Mouse (Mus musculus) hindbrain, postnatal 0 days (tissue): Measurements from ENCODE around the gene Pom121. TPM values are rescaled to one million over a fixed set of nuclear protein-coding genes. Genes with fewer than 3 reads are reported as not detected.

Experiments used
- ATAC-seq: fragments of 200-750 bp; cut with Nextera tagmentation; 2 replicates; pipeline ENCODE4 v1.8.0; 2017; ENCODE audit warnings: mild to moderate bottlenecking, moderate TSS enrichment, moderate library complexity
- DNase-seq: peaks from one replicate; pipeline ENCODE4 v3.0.0-alpha.2; 2015; ENCODE audit warnings: low spot score
- H3K27ac ChIP-seq: fragments of 300-500 bp; sonication (generic); 2 replicates; pipeline ENCODE4 v1.5.1; 2014; ENCODE audit warnings: mild to moderate bottlenecking
- H3K27me3 ChIP-seq: fragments of 300-500 bp; sonication (generic); 2 replicates; pipeline ENCODE4 v1.6.1; 2014; ENCODE audit warnings: low read length, mixed read lengths; ENCODE audit not compliant: insufficient read depth
- H3K36me3 ChIP-seq: fragments of 300-500 bp; sonication (generic); 2 replicates; pipeline ENCODE4 v1.6.1; 2014; ENCODE audit warnings: low read length, mixed read lengths; ENCODE audit not compliant: insufficient read depth
- H3K4me1 ChIP-seq: fragments of 300-500 bp; sonication (generic); 2 replicates; pipeline ENCODE4 v1.6.1; 2014; ENCODE audit warnings: antibody characterized with exemption, low read length, mixed read lengths; ENCODE audit not compliant: insufficient read depth
- H3K4me2 ChIP-seq: fragments of 300-500 bp; sonication (generic); 2 replicates; pipeline ENCODE4 v1.6.1; 2014; ENCODE audit warnings: low read depth, mild to moderate bottlenecking, low read length, moderate library complexity, mixed read lengths
- H3K4me3 ChIP-seq: fragments of 300-500 bp; sonication (generic); 2 replicates; pipeline ENCODE4 v1.5.1; 2014; ENCODE audit warnings: low read length
- H3K9ac ChIP-seq: fragments of 300-500 bp; sonication (generic); replicated peaks from 2 replicates; pipeline ENCODE4 v1.6.1; 2014; ENCODE audit warnings: mild to moderate bottlenecking, low read length, moderate library complexity, mixed read lengths
- H3K9me3 ChIP-seq: fragments of 300-500 bp; sonication (generic); 2 replicates; pipeline ENCODE4 v1.6.1; 2016; ENCODE audit warnings: low read length, mixed read lengths
- CTCF ChIP-seq: IDR thresholded peaks from 2 replicates; pipeline ENCODE4 v1.5.1; 2016; ENCODE audit warnings: antibody characterized with exemption, control low read depth, low read depth
- WGBS: fragments of 180-500 bp; shearing (Covaris S2); extraction: QIAGEN DNeasy Blood & Tissue Kit; methylation state at CpG from one replicate; pipeline ENCODE4 v1.1.7; 2014; 5-methylcytosine and 5-hydroxymethylcytosine counted together
- polyA plus RNA-seq: library from polyadenylated mRNA; unstranded; fragments of >200 nt; fragmentation: Nextera tagmentation; extraction: Ambion mirVana; gene quantifications from 2 replicates; pipeline ENCODE4 v1.2.1, GENCODE M21; 2015
- total RNA-seq: library from RNA; depleted of rRNA; stranded (reverse); fragments of >200 nt; gene quantifications from 2 replicates; pipeline ENCODE4 v1.2.3, GENCODE M21; 2014

The Pom121 gene
- total and polyA plus RNA-seq, 2 experiments from 2014 or later: 7.5 to 11.2 TPM

- no peak for ATAC-seq
- WGBS: 81% methylated on average over 2 of the region's 2 CpGs
- Histone ChIP-seq H3K27ac (no peak overlapping the region), H3K4me3 (no peak overlapping the region), H3K36me3 (no peaks in the 10 kb centered on the region), H3K27me3 (no peaks in the 10 kb centered on the region), H3K9ac (no peak overlapping the region), H3K4me1 (no peaks in the 10 kb centered on the region), H3K9me3 (no peaks in the 10 kb centered on the region), H3K4me2 (no peak overlapping the region)
- TF ChIP-seq CTCF: no peak
- DNase-seq: no peak
Observed at GRCm38 (mm10) chr5:135357556-135357955, 36.8 kb downstream of the Pom121 start.

DNA sequence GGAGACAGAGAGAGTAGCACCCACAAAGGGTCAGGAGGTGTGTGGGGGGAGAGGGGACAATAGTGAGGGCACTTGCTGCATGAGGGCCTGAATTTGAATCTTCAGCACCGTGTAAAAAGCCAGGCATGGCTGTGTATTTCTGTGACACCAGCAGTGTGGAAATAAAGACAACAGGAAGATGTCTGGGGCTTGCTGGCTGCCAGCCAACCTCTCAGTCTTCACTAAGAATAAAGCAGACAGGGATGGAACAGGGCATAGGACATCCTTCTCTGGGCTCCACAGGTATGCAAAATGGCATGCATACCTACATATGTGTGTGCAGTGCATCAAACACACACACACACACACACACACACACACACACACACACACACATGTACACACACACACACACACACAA lies 38.3 kb downstream of the Pom121 start:
- no peak overlapping the region for H3K4me2 ChIP-seq
- no peaks in the 10 kb centered on the region for H3K9me3 ChIP-seq
- H3K27ac ChIP-seq: no peak overlapping the region
- no peak for DNase-seq
- no peaks in the 10 kb centered on the region for H3K27me3 ChIP-seq
- no peak overlapping the region for H3K4me3 ChIP-seq
- H3K9ac ChIP-seq: no peak overlapping the region
- no peaks in the 10 kb centered on the region for H3K4me1 ChIP-seq
- no peak for TF ChIP-seq CTCF
- no peaks in the 10 kb centered on the region for H3K36me3 ChIP-seq
- ATAC-seq: no peak
- WGBS: 40% methylated on average over 1 of the region's 1 CpGs

- Histone ChIP-seq H3K9ac (no peak overlapping the region), H3K27me3 (no peaks in the 10 kb centered on the region), H3K9me3 (no peaks in the 10 kb centered on the region), H3K4me2 (no peak overlapping the region), H3K4me1 (no peaks in the 10 kb centered on the region), H3K36me3 (no peaks in the 10 kb centered on the region), H3K4me3 (no peak overlapping the region), H3K27ac (no peak overlapping the region)
- no peak for DNase-seq
- no peak for ATAC-seq
- peak; percentile 51 for TF ChIP-seq CTCF
- 17% methylated on average over 20 of the region's 20 CpGs for WGBS
Observed at GRCm38 (mm10) chr5:135353564-135353963, 40.8 kb downstream of the Pom121 start.

DNA sequence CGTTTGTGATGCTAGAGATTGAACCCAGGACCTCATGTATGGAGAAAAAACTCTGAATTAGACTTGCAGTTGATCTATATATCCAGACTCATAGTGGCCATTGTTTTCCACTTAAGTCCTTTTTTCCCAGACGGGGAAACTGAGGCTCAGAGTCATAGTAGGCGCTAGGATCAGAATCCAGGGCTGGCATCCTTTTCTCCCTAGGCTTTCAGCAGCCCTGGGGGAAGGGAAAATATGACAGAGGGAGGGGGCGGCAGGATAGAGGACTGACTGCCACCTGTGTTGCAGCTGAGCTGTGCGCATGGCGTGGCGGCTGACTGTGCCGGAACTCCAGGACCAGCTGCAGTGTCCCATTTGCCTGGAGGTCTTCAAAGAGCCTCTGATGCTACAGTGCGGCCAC lies 41.4 kb downstream of the Pom121 start, which contains the start of gene Trim50:
TSS of gene Trim50 (plus strand) at position 301 of the 400 bp plus-strand sequence.
- DNase-seq (no peak), ATAC-seq (no peak)
- Histone ChIP-seq H3K27me3 (no peaks in the 10 kb centered on the region), H3K9ac (no peak within 1 kb of the TSS), H3K4me1 (no peaks in the 10 kb centered on the region), H3K27ac (no peak within 1 kb of the TSS), H3K36me3 (no peaks in the 10 kb centered on the region), H3K9me3 (no peaks in the 10 kb centered on the region), H3K4me2 (no peak within 1 kb of the TSS), H3K4me3 (no peak within 1 kb of the TSS)
- 62% methylated on average over 9 of the region's 9 CpGs for WGBS
- TF ChIP-seq CTCF: no peak

DNA sequence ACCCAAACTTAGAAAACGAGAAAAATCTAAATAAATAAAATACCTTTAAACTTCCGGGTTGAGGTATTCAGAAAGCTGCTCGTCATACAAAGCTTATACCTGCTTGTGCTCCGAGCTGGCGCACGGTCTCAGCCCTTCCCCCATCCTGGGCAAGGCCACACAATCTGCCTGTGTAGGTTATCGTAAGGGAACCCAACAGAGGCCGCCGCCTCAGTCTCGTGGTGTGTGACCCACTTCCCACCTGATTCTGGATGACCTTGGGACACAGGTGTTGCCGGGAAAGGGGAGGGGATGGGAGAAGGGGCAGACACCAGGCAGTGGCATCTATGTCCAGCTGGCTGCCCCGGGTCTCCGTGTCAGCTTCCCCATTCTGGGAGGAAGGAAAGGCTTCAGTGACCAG lies 42.7 kb downstream of the Pom121 start:
- Histone ChIP-seq H3K27ac (no peak overlapping the region), H3K36me3 (no peaks in the 10 kb centered on the region), H3K4me3 (no peak overlapping the region), H3K9me3 (no peaks in the 10 kb centered on the region), H3K4me2 (no peak overlapping the region), H3K4me1 (no peaks in the 10 kb centered on the region), H3K9ac (no peak overlapping the region), H3K27me3 (no peaks in the 10 kb centered on the region)
- DNase-seq: no peak
- no peak for TF ChIP-seq CTCF
- no peak for ATAC-seq
- WGBS: 86% methylated on average over 13 of the region's 13 CpGs

DNA sequence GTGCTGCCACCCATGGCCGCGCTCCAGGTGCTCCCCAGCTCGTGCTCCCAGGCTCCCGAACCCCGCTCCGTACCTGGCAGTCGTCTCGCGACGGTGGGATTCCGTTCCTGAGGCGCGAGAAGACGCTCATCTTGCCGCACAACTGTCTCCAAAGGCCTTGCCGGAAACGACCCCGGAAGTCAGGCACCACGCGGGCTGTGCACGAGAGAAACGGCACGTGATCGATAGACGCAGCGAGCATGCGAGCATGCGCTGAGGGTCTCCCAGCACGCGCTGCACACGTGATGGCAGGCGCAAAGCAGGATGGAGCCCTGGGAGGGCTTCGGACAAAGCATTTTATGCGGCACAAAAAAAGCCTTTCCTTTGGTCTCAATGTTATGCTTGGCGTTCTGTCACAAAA lies 44.5 kb downstream of the Pom121 start, which contains the start of gene Fkbp6:
TSS of gene Fkbp6 (minus strand) at position 183 of the 400 bp plus-strand sequence.
- Histone ChIP-seq H3K9ac (no peak within 1 kb of the TSS), H3K27me3 (no peaks in the 10 kb centered on the region), H3K27ac (no peak within 1 kb of the TSS), H3K4me3 (no peak within 1 kb of the TSS), H3K9me3 (no peaks in the 10 kb centered on the region), H3K4me2 (no peak within 1 kb of the TSS), H3K36me3 (no peaks in the 10 kb centered on the region), H3K4me1 (no peaks in the 10 kb centered on the region)
- no peak for TF ChIP-seq CTCF
- DNase-seq (no peak), ATAC-seq (no peak)
- 89% methylated on average over 35 of the region's 35 CpGs for WGBS

GRCm38 (mm10) chr5:135347511-135348011 lies 46.8 kb downstream of the Pom121 start:
- Histone ChIP-seq H3K9me3 (no peaks in the 10 kb centered on the region), H3K27ac (no peak overlapping the region), H3K4me3 (no peak overlapping the region), H3K9ac (no peak overlapping the region), H3K27me3 (no peaks in the 10 kb centered on the region), H3K4me2 (no peak overlapping the region), H3K4me1 (no peaks in the 10 kb centered on the region), H3K36me3 (no peaks in the 10 kb centered on the region)
- DNase-seq (no peak), ATAC-seq (no peak)
- WGBS: 64% methylated on average over 4 of the region's 4 CpGs
- no peak for TF ChIP-seq CTCF
